Mouse (Mus musculus): ENCODE data around the gene Snx5. TPM values are rescaled to one million over a fixed set of nuclear protein-coding genes. Genes with fewer than 3 reads are reported as not detected.

Snx5 gene
- polyA plus RNA-seq (2015; fragmentation: Nextera tagmentation; extraction: Ambion mirVana), result 73.6 and 76.1 TPM in 2 replicates

DNA sequence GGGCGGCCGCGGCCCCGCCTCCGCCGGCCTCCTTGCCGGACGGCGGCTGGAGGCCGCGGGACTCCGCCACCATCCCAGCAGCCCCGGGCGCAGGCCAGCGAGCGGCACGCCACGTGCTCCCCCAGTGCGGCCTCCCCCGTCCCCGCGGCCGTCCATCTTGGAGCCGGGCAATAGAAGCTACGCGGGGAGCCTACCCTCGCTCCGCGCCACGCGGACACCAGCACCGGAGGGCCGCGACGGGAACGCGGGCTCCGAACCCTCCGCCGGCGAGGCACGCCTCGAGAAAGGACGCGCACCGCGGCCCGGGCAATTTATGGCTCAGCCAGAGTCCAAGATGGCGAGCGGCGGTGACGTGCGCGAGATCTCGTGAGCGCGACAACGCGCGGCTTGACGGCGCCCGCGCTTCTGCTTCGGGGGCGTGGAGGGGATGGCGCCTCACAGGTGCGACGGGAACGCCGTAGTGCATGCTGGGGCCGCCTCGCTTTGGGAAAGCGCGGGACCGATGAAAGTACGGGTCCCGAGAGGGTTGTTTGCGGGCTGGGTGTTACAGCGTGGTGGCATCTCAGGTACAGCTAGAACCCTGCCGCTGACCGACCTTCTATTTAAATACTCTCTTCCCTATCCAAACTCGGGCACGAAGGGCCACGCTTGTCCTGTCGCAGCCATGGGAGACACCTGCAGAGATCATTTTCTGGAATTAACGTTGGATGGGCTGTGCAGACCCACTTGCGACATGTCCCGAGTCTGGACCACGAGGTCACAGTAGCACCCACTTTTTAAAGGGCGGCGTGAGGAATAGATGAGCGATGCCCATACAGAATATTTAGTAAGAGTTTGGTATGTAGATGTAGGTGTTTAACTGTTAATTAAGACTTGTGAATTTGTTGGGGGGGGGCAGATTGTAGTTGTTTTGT lies at the start of gene Snx5, which contains the start of gene Mgme1:
Gene Snx5 (minus strand): TSS at position 400 of the 914 bp plus-strand sequence.
Gene Mgme1 (plus strand): TSS at position 157 of the 914 bp plus-strand sequence.

Other genes starting within 250 kb of the Snx5 start
- gene Banf2, start 237.8 kb downstream of the Snx5 start, polyA plus RNA-seq (2015; fragmentation: Nextera tagmentation; extraction: Ambion mirVana), result not detected in 2 replicates
- gene Mgme1, start 243 bp downstream of the Snx5 start, polyA plus RNA-seq (2015; fragmentation: Nextera tagmentation; extraction: Ambion mirVana), result 6.3 and 7.1 TPM in 2 replicates
- gene Ovol2, start 61.2 kb upstream of the Snx5 start, polyA plus RNA-seq (2015; fragmentation: Nextera tagmentation; extraction: Ambion mirVana), result not detected in 2 replicates
- 20.6 and 22.8 TPM in 2 replicates for gene Kat14, start 98.1 kb upstream of the Snx5 start, polyA plus RNA-seq (2015; fragmentation: Nextera tagmentation; extraction: Ambion mirVana)
- 3.9 and 4.4 TPM in 2 replicates for gene Pet117, start 98.1 kb upstream of the Snx5 start, polyA plus RNA-seq (2015; fragmentation: Nextera tagmentation; extraction: Ambion mirVana)

Data from skeletal muscle tissue, postnatal 0 days (tissue).